Mouse (Mus musculus) CH12.LX (cell line): ENCODE measurements at regions not wholly inside any gene's neighbourhood (a gene's known extent, or its start where the extent isn't known, plus 50 kb on each side); places are given as distances from the start of the nearest gene placed in this dataset.

Source experiments
- DNase-seq: peaks from one replicate; pipeline ENCODE4 v3.0.0-alpha.2; 2013; ENCODE audit errors: extremely low read depth
- H3K27ac ChIP-seq: 2 replicates; pipeline ENCODE4 v1.5.1; 2012; ENCODE audit warnings: low read depth, mild to moderate bottlenecking, control low read depth, moderate library complexity; ENCODE audit not compliant: insufficient read depth
- H3K27me3 ChIP-seq: replicated peaks from 2 replicates; pipeline ENCODE3; 2012; ENCODE audit warnings: inconsistent platforms
- H3K36me3 ChIP-seq, 2 experiments: replicated peaks in 1 of 2; 2 replicates each; pipeline versions ENCODE3 to v1.6.1; 2012; ENCODE audit warnings: inconsistent platforms in 1 of 2, low read length in 1 of 2, mild to moderate bottlenecking in 1 of 2, mixed read lengths in 1 of 2, moderate library complexity in 1 of 2; ENCODE audit not compliant: control insufficient read depth in 1 of 2, insufficient read depth in 1 of 2
- H3K4me1 ChIP-seq, 2 experiments: 2 replicates each; pipeline ENCODE4 v1.6.1; 2012; ENCODE audit warnings: inconsistent platforms in 1 of 2, moderate library complexity in 1 of 2; ENCODE audit not compliant: insufficient read depth in 2 of 2, control insufficient read depth in 1 of 2
- H3K4me2 ChIP-seq: 2 replicates; pipeline ENCODE4 v1.6.1; 2012; ENCODE audit warnings: low read depth, mild to moderate bottlenecking, control low read depth; ENCODE audit not compliant: poor library complexity, insufficient read depth, severe bottlenecking
- H3K4me3 ChIP-seq, 3 experiments: fragments of 150-350 bp in 1 of 3; sonication (generic) in 1 of 3; replicated peaks in 1 of 3; 2 replicates each; pipeline versions ENCODE3 to v1.5.1; 2011 to 2012; ENCODE audit warnings: low read depth in 2 of 3, low read length in 2 of 3, mild to moderate bottlenecking in 2 of 3, moderate library complexity in 2 of 3, control low read depth in 1 of 3, improper control_type of control experiment in 1 of 3, inconsistent platforms in 1 of 3, mixed read lengths in 1 of 3; ENCODE audit not compliant: poor library complexity in 1 of 3
- H3K79me2 ChIP-seq: replicated peaks from 2 replicates; pipeline ENCODE4 v1.6.1; 2012; ENCODE audit warnings: mild to moderate bottlenecking, moderate library complexity; ENCODE audit not compliant: control insufficient read depth, poor library complexity, insufficient read depth, severe bottlenecking; ENCODE audit errors: extremely low read depth
- H3K9ac ChIP-seq: 2 replicates; pipeline ENCODE4 v1.6.1; 2012; ENCODE audit warnings: low read depth, mild to moderate bottlenecking, control low read depth, moderate library complexity; ENCODE audit not compliant: insufficient read depth
- H3K9me3 ChIP-seq: replicated peaks from 2 replicates; pipeline ENCODE3; 2012; ENCODE audit warnings: low read length, inconsistent platforms, mixed read lengths
- CHD1 ChIP-seq: IDR thresholded peaks from 2 replicates; pipeline ENCODE4 v1.6.1; 2012; ENCODE audit warnings: low read depth, low read length, improper control_type of control experiment, inconsistent platforms
- CHD2 ChIP-seq: IDR thresholded peaks from 2 replicates; pipeline ENCODE4 v1.6.1; 2011; ENCODE audit warnings: low read length, improper control_type of control experiment
- CTCF ChIP-seq, 2 experiments: IDR thresholded peaks in 1 of 2; conservative IDR thresholded peaks in 1 of 2; 2 replicates each; pipeline ENCODE4 v1.5.1; 2011 to 2012; ENCODE audit warnings: low read depth in 2 of 2, low read length in 2 of 2, improper control_type of control experiment in 1 of 2, inconsistent platforms in 1 of 2, mild to moderate bottlenecking in 1 of 2, moderate library complexity in 1 of 2
- E2F4 ChIP-seq: IDR thresholded peaks from 2 replicates; pipeline ENCODE4 v1.6.1; 2011; ENCODE audit warnings: low read depth, low read length, improper control_type of control experiment; ENCODE audit not compliant: insufficient replicate concordance
- EP300 ChIP-seq: IDR thresholded peaks from 2 replicates; pipeline ENCODE4 v1.6.1; 2011; ENCODE audit warnings: low read length, improper control_type of control experiment
- GABPA ChIP-seq: IDR thresholded peaks from 2 replicates; pipeline ENCODE4 v1.6.1; 2012; ENCODE audit warnings: low read depth, low read length, improper control_type of control experiment, inconsistent platforms; ENCODE audit not compliant: insufficient replicate concordance
- IRF4 ChIP-seq: IDR thresholded peaks from 2 replicates; pipeline ENCODE4 v1.6.1; 2014; ENCODE audit warnings: low read depth, mild to moderate bottlenecking, inconsistent platforms, low read length, improper control_type of control experiment
- JUND ChIP-seq: conservative IDR thresholded peaks from 2 replicates; pipeline ENCODE4 v1.6.1; 2011; ENCODE audit warnings: low read depth, low read length, improper control_type of control experiment
- MAFK ChIP-seq: IDR thresholded peaks from 2 replicates; pipeline ENCODE4 v1.6.1; 2011; ENCODE audit warnings: low read length, improper control_type of control experiment; ENCODE audit not compliant: insufficient replicate concordance
- MAX ChIP-seq: IDR thresholded peaks from 2 replicates; pipeline ENCODE4 v1.6.1; 2011; ENCODE audit warnings: low read length, improper control_type of control experiment
- MAZ ChIP-seq: IDR thresholded peaks from 2 replicates; pipeline ENCODE4 v1.6.1; 2012; ENCODE audit warnings: low read depth, mild to moderate bottlenecking, inconsistent platforms, low read length, improper control_type of control experiment, moderate library complexity
- MYC ChIP-seq: IDR thresholded peaks from 2 replicates; pipeline ENCODE4 v1.6.1; 2011; ENCODE audit warnings: low read depth, mild to moderate bottlenecking, improper control_type of control experiment, low read length
- NRF1 ChIP-seq: IDR thresholded peaks from 2 replicates; pipeline ENCODE4 v1.6.1; 2014; ENCODE audit warnings: low read depth, mild to moderate bottlenecking, inconsistent platforms, low read length, improper control_type of control experiment, moderate library complexity
- PAX5 ChIP-seq: IDR thresholded peaks from 2 replicates; pipeline ENCODE4 v1.6.1; 2012; ENCODE audit warnings: low read length, inconsistent platforms, mixed read lengths
- POLR2A ChIP-seq: IDR thresholded peaks from 2 replicates; pipeline ENCODE4 v1.6.1; 2011; ENCODE audit warnings: low read depth, mild to moderate bottlenecking, improper control_type of control experiment, low read length
- POLR2AphosphoS2 ChIP-seq: IDR thresholded peaks from 2 replicates; pipeline ENCODE4 v1.6.1; 2011; ENCODE audit warnings: low read depth, low read length, improper control_type of control experiment
- RAD21 ChIP-seq: IDR thresholded peaks from 2 replicates; pipeline ENCODE4 v1.6.1; 2011; ENCODE audit warnings: low read depth, mild to moderate bottlenecking, low read length, improper control_type of control experiment, moderate library complexity
- RCOR1 ChIP-seq: conservative IDR thresholded peaks from 2 replicates; pipeline ENCODE4 v1.6.1; 2012; ENCODE audit warnings: low read depth, mild to moderate bottlenecking, inconsistent platforms, low read length, improper control_type of control experiment
- TBP ChIP-seq: conservative IDR thresholded peaks from 2 replicates; pipeline ENCODE4 v1.6.1; 2011; ENCODE audit warnings: low read depth, low read length, improper control_type of control experiment
- TCF12 ChIP-seq: IDR thresholded peaks from 2 replicates; pipeline ENCODE4 v1.6.1; 2014; ENCODE audit warnings: low read depth, mild to moderate bottlenecking, inconsistent platforms, low read length, improper control_type of control experiment
- USF2 ChIP-seq: conservative IDR thresholded peaks from 2 replicates; pipeline ENCODE4 v1.6.1; 2011; ENCODE audit warnings: low read depth, low read length, improper control_type of control experiment
- ZMIZ1 ChIP-seq: IDR thresholded peaks from 2 replicates; pipeline ENCODE4 v1.6.1; 2012; ENCODE audit warnings: low read depth, mild to moderate bottlenecking, inconsistent platforms, low read length, improper control_type of control experiment
- ZNF384 ChIP-seq: IDR thresholded peaks from 2 replicates; pipeline ENCODE4 v1.6.1; 2012; ENCODE audit warnings: low read depth, low read length, improper control_type of control experiment, inconsistent platforms
- dilution Hi-C: fragments of 300-500 bp; cut with MboI; formaldehyde crosslinking; loops from 2 replicates; pipeline ENCODE4 v1.14.3; 2020; ENCODE audit warnings: low sequenced_read_pairs; ENCODE audit not compliant: extremely low pct_unique_long_range_greater_than_20kb, extremely low pct_ligation_motif_present
- in situ Hi-C: fragments of 300-500 bp; cut with MboI; formaldehyde crosslinking; loops from 3 replicates; pipeline ENCODE4 v1.14.3; 2019; ENCODE audit warnings: low sequenced_read_pairs, low pct_ligation_motif_present, low pct_unique_long_range_greater_than_20kb, mixed read lengths

GRCm38 (mm10) chr3:84390769-84391168 lies 84.1 kb upstream of the Trim2 start:
- dilution Hi-C loops (no loop called here), in situ Hi-C loops (no loop called here)
- Histone ChIP-seq H3K27ac (no peak overlapping the region), H3K36me3 (no peaks in the 10 kb centered on the region), H3K9me3 (no peaks in the 10 kb centered on the region), H3K79me2 (no peaks in the 10 kb centered on the region), H3K4me3 (no peak overlapping the region), H3K4me2 (no peak overlapping the region), H3K4me1 (peaks cover 7 to 9% of the 10 kb centered on the region in 2 experiments; a peak in 2 of 4 replicates), H3K9ac (no peak overlapping the region)
- DNase-seq, result no peak
- TF ChIP-seq PAX5 (no peak), CHD2 (no peak), ZNF384 (no peak), CTCF (conservative IDR thresholded peaks at IDR 0.05 in 1 of 2, IDR thresholded peaks at IDR 0.05 in 1 of 2; ENCODE audit: low read depth in 2 of 2, low read length in 2 of 2) (no peak), RAD21 (no peak), GABPA (no peak), MAX (no peak)
- TF ChIP-seq, all 38 proteins: peak for 0
- no peaks in the 10 kb centered on the region for H3K27me3 ChIP-seq

GRCm38 (mm10) chr3:84388486-84388885 lies 81.8 kb upstream of the Trim2 start:
- in situ Hi-C loops, result no loop called here
- Histone ChIP-seq H3K79me2 (no peaks in the 10 kb centered on the region), H3K36me3 (no peaks in the 10 kb centered on the region), H3K9me3 (no peaks in the 10 kb centered on the region), H3K27me3 (no peaks in the 10 kb centered on the region), H3K4me3 (no peak overlapping the region), H3K9ac (no peak overlapping the region), H3K4me1 (peaks cover 7 to 9% of the 10 kb centered on the region in 2 experiments; a peak in 2 of 4 replicates), H3K27ac (no peak overlapping the region), H3K4me2 (no peak overlapping the region; the same call in 1 of the 2 replicates)
- dilution Hi-C loops, result no loop called here
- no peak for TF ChIP-seq USF2
- no peak for TF ChIP-seq MYC
- TF ChIP-seq ZMIZ1, result no peak
- TF ChIP-seq IRF4, result peak; percentile 27; the same call in 1 of the 2 replicates
- peak; percentile 6 for DNase-seq

GRCm38 (mm10) chr3:84385656-84386055 lies 79.0 kb upstream of the Trim2 start:
- Histone ChIP-seq H3K9me3 (no peaks in the 10 kb centered on the region), H3K79me2 (no peaks in the 10 kb centered on the region), H3K9ac (no peak overlapping the region), H3K4me2 (no peak overlapping the region)
- in situ Hi-C loops (no loop called here), dilution Hi-C loops (no loop called here)
- DNase-seq, result no peak
- TF ChIP-seq TCF12, result no peak
- no peak for TF ChIP-seq NRF1
- no peak for TF ChIP-seq E2F4
- no peak for TF ChIP-seq POLR2A
- no peak for TF ChIP-seq RCOR1
- TF ChIP-seq RAD21, result no peak
- no peak for TF ChIP-seq GABPA
- TF ChIP-seq POLR2AphosphoS2, result no peak
- no peak for TF ChIP-seq MAFK
- no peak for TF ChIP-seq EP300
- no peak for TF ChIP-seq CHD1
- TF ChIP-seq JUND, result no peak
- no peak for TF ChIP-seq TBP
- TF ChIP-seq MAZ, result no peak
- no peak for TF ChIP-seq MYC
- TF ChIP-seq ZNF384, result no peak
- TF ChIP-seq ZMIZ1, result no peak
- no peak for TF ChIP-seq PAX5
- TF ChIP-seq, all 38 proteins: peak for 0
- Histone ChIP-seq H3K36me3 (no peaks in the 10 kb centered on the region), H3K4me3 (no peak overlapping the region), H3K4me1 (peaks cover 9% of the 10 kb centered on the region in 2 experiments; a peak in 2 of 4 replicates), H3K27me3 (no peaks in the 10 kb centered on the region), H3K27ac (no peak overlapping the region)
